Mouse (Mus musculus): ENCODE measurements around the gene Fam240a. TPM values are rescaled to one million over a fixed set of nuclear protein-coding genes. Genes with fewer than 3 reads are reported as not detected.

The Fam240a gene
- not detected in 2 replicates for total RNA-seq (2015; ENCODE audit: low replicate concordance)
- total RNA-seq (2017; ENCODE audit: low replicate concordance) = not detected in 2 replicates

- ATAC-seq (replicated peaks; ENCODE audit: low FRiP score, poor library complexity, severe bottlenecking) = no peak
Observed at GRCm38 (mm10) chr9:110916786-110917185, at the start of gene Fam240a. TSS of gene Fam240a (minus strand) at chr9:110916861.

GRCm38 (mm10) chr9:110965910-110966231 lies 49.2 kb upstream of the Fam240a start:
- no peak for ATAC-seq (replicated peaks; ENCODE audit: low FRiP score, poor library complexity, severe bottlenecking)

GRCm38 (mm10) chr9:110965062-110965909 lies 48.6 kb upstream of the Fam240a start:
- no peak for ATAC-seq (replicated peaks; ENCODE audit: low FRiP score, poor library complexity, severe bottlenecking)

- no peak for ATAC-seq (replicated peaks; ENCODE audit: low FRiP score, poor library complexity, severe bottlenecking)
Observed at GRCm38 (mm10) chr9:110963566-110964115, 47.0 kb upstream of the Fam240a start.

GRCm38 (mm10) chr9:110961386-110961785 lies 44.7 kb upstream of the Fam240a start:
- ATAC-seq (replicated peaks; ENCODE audit: low FRiP score, poor library complexity, severe bottlenecking) = no peak

- ATAC-seq (replicated peaks; ENCODE audit: low FRiP score, poor library complexity, severe bottlenecking) = no peak
Observed at GRCm38 (mm10) chr9:110960230-110961149, 43.8 kb upstream of the Fam240a start.

- no peak for ATAC-seq (replicated peaks; ENCODE audit: low FRiP score, poor library complexity, severe bottlenecking)
Observed at GRCm38 (mm10) chr9:110959669-110960068, 43.0 kb upstream of the Fam240a start.

GRCm38 (mm10) chr9:110955962-110956361 lies 39.3 kb upstream of the Fam240a start:
- ATAC-seq (replicated peaks; ENCODE audit: low FRiP score, poor library complexity, severe bottlenecking) = no peak

- ATAC-seq (replicated peaks; ENCODE audit: low FRiP score, poor library complexity, severe bottlenecking) = no peak
Observed at GRCm38 (mm10) chr9:110954681-110955445, 38.2 kb upstream of the Fam240a start.

- ATAC-seq (replicated peaks; ENCODE audit: low FRiP score, poor library complexity, severe bottlenecking) = no peak
Observed at GRCm38 (mm10) chr9:110953550-110954461, 37.1 kb upstream of the Fam240a start.

- no peak for ATAC-seq (replicated peaks; ENCODE audit: low FRiP score, poor library complexity, severe bottlenecking)
Observed at GRCm38 (mm10) chr9:110952931-110953549, 36.4 kb upstream of the Fam240a start.

- ATAC-seq (replicated peaks; ENCODE audit: low FRiP score, poor library complexity, severe bottlenecking) = no peak
Observed at GRCm38 (mm10) chr9:110952398-110952797, 35.7 kb upstream of the Fam240a start.

GRCm38 (mm10) chr9:110951866-110952265 lies 35.2 kb upstream of the Fam240a start:
- no peak for ATAC-seq (replicated peaks; ENCODE audit: low FRiP score, poor library complexity, severe bottlenecking)

GRCm38 (mm10) chr9:110951397-110951796 lies 34.7 kb upstream of the Fam240a start, which contains the start of gene Lrrc2:
TSS of gene Lrrc2 (plus strand) at chr9:110951545.
- no peak for ATAC-seq (replicated peaks; ENCODE audit: low FRiP score, poor library complexity, severe bottlenecking)

GRCm38 (mm10) chr9:110950109-110950508 lies 33.4 kb upstream of the Fam240a start:
- no peak for ATAC-seq (replicated peaks; ENCODE audit: low FRiP score, poor library complexity, severe bottlenecking)

GRCm38 (mm10) chr9:110948813-110949310 lies 32.2 kb upstream of the Fam240a start:
- ATAC-seq (replicated peaks; ENCODE audit: low FRiP score, poor library complexity, severe bottlenecking) = no peak

- no peak for ATAC-seq (replicated peaks; ENCODE audit: low FRiP score, poor library complexity, severe bottlenecking)
Observed at GRCm38 (mm10) chr9:110947900-110948299, 31.2 kb upstream of the Fam240a start.

- no peak for ATAC-seq (replicated peaks; ENCODE audit: low FRiP score, poor library complexity, severe bottlenecking)
Observed at GRCm38 (mm10) chr9:110947261-110947661, 30.6 kb upstream of the Fam240a start.
